Mouse (Mus musculus) stomach, embryonic 16.5 days (tissue): Measurements from ENCODE around the gene Samd10. TPM values are rescaled to one million over a fixed set of nuclear protein-coding genes. Genes with fewer than 3 reads are reported as not detected.

Source experiments
- ATAC-seq: fragments of 200-750 bp; cut with Nextera tagmentation; 2 replicates; pipeline ENCODE4 v1.8.0; 2017; ENCODE audit warnings: moderate number of reproducible peaks, moderate TSS enrichment; ENCODE audit not compliant: insufficient read depth, low FRiP score
- H3K27ac ChIP-seq: fragments of 300-500 bp; sonication (generic); 2 replicates; pipeline ENCODE4 v1.5.1; 2014; ENCODE audit warnings: low read length
- H3K27me3 ChIP-seq: fragments of 300-500 bp; sonication (generic); 2 replicates; pipeline ENCODE4 v1.6.1; 2014; ENCODE audit warnings: low read length, control low read depth, mixed read lengths; ENCODE audit not compliant: control insufficient read depth, insufficient read depth
- H3K36me3 ChIP-seq: fragments of 300-500 bp; sonication (generic); 2 replicates; pipeline ENCODE4 v1.6.1; 2014; ENCODE audit warnings: low read length; ENCODE audit not compliant: control insufficient read depth, insufficient read depth
- H3K4me1 ChIP-seq: fragments of 300-500 bp; sonication (generic); 2 replicates; pipeline ENCODE4 v1.6.1; 2014; ENCODE audit warnings: low read length, control low read depth, mixed read lengths; ENCODE audit not compliant: control insufficient read depth, insufficient read depth
- H3K4me2 ChIP-seq: fragments of 300-500 bp; sonication (generic); 2 replicates; pipeline ENCODE4 v1.6.1; 2014; ENCODE audit warnings: low read depth, low read length, mixed read lengths
- H3K4me3 ChIP-seq: fragments of 300-500 bp; sonication (generic); replicated peaks from 2 replicates; pipeline ENCODE4 v1.5.1; 2014; ENCODE audit warnings: mild to moderate bottlenecking, low read length
- H3K9ac ChIP-seq: fragments of 300-500 bp; sonication (generic); 2 replicates; pipeline ENCODE4 v1.6.1; 2014; ENCODE audit warnings: low read length
- H3K9me3 ChIP-seq: fragments of 300-500 bp; sonication (generic); replicated peaks from 2 replicates; pipeline ENCODE4 v1.6.1; 2016; ENCODE audit warnings: low read length, control low read depth; ENCODE audit not compliant: control insufficient read depth
- WGBS: fragments of 180-500 bp; shearing (Covaris S2); extraction: QIAGEN DNeasy Blood & Tissue Kit; methylation state at CpG from one replicate; pipeline ENCODE4 v1.1.7; 2014; 5-methylcytosine and 5-hydroxymethylcytosine counted together
- polyA plus RNA-seq: library from polyadenylated mRNA; unstranded; fragments of >200 nt; fragmentation: Nextera tagmentation; extraction: Ambion mirVana; gene quantifications from 2 replicates; pipeline ENCODE4 v1.2.1, GENCODE M21; 2015

The Samd10 gene
- polyA plus RNA-seq, 1 experiment from 2014 or later, result 25.7 TPM

GRCm38 (mm10) chr2:181588229-181588780 is 10.7 kb downstream of the Samd10 start:
- WGBS, result 90% methylated on average over 11 of the region's 11 CpGs
- Histone ChIP-seq H3K27me3 (no peaks in the 10 kb centered on the region), H3K9me3 (no peaks in the 10 kb centered on the region), H3K27ac (no peak overlapping the region), H3K4me2 (no peak overlapping the region), H3K4me1 (peaks cover 13% of the 10 kb centered on the region), H3K9ac (no peak overlapping the region), H3K4me3 (no peak overlapping the region), H3K36me3 (peaks cover 25% of the 10 kb centered on the region)
- no peak for ATAC-seq

GRCm38 (mm10) chr2:181587796-181588195 is 11.2 kb downstream of the Samd10 start:
- Histone ChIP-seq H3K4me1 (peaks cover 9% of the 10 kb centered on the region), H3K9me3 (no peaks in the 10 kb centered on the region), H3K9ac (no peak overlapping the region), H3K36me3 (peaks cover 25% of the 10 kb centered on the region), H3K4me3 (no peak overlapping the region), H3K27ac (no peak overlapping the region), H3K27me3 (no peaks in the 10 kb centered on the region), H3K4me2 (no peak overlapping the region)
- 77% methylated on average over 6 of the region's 6 CpGs for WGBS
- ATAC-seq, result no peak

- Histone ChIP-seq H3K36me3 (peaks cover 25% of the 10 kb centered on the region), H3K27me3 (no peaks in the 10 kb centered on the region), H3K4me3 (no peak overlapping the region), H3K9ac (no peak overlapping the region), H3K4me1 (peaks cover 7% of the 10 kb centered on the region), H3K9me3 (no peaks in the 10 kb centered on the region), H3K27ac (no peak overlapping the region), H3K4me2 (no peak overlapping the region)
- 86% methylated on average over 3 of the region's 3 CpGs for WGBS
- no peak for ATAC-seq
These were observed 12.9 kb downstream of the Samd10 start for GRCm38 (mm10) chr2:181586124-181586523.

- H3K4me3 ChIP-seq, result no peak overlapping the region
- ATAC-seq, result no peak
- H3K4me1 ChIP-seq, result peaks cover 6% of the 10 kb centered on the region
- H3K9ac ChIP-seq, result no peak overlapping the region
- WGBS, result 92% methylated on average over 5 of the region's 5 CpGs
- no peak overlapping the region for H3K4me2 ChIP-seq
- H3K27me3 ChIP-seq, result no peaks in the 10 kb centered on the region
- peaks cover 25% of the 10 kb centered on the region for H3K36me3 ChIP-seq
- H3K27ac ChIP-seq, result no peak overlapping the region
- H3K9me3 ChIP-seq, result no peaks in the 10 kb centered on the region
These were observed 13.5 kb downstream of the Samd10 start for GRCm38 (mm10) chr2:181585506-181585905.

DNA sequence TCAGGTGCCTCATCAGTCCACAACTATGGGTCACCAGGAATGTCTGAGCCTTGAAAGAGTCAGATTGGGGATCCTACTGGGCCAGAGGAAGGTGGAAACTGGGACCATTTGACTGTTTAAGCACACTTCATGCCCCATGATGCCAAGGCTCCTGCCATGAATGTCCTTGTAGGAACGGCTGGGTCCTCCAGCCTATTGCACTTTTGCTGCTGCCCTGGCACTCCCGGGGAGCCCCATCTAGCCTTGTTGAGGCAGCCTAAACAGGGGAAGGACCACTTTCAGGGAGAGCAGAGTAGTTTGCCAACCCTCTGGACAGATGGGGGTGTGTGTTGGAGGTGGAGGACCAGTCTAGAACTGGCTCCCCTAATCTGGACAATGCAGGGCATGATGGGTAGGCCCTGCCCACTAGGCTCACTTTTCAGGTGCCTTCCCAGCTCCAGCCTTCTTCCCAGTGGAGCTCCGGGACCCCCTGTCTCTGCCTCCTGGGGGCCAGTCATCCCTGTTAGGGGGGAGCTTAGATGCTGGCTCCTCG is 14.5 kb downstream of the Samd10 start, which contains the start of gene Uckl1:
Gene Uckl1, minus strand, starts transcription at position 482 of the 532 bp plus-strand sequence.
- peaks cover 19% of the 10 kb centered on the region for H3K36me3 ChIP-seq
- H3K9me3 ChIP-seq, result no peaks in the 10 kb centered on the region
- H3K9ac ChIP-seq, result no peak within 1 kb of the TSS
- no peak within 1 kb of the TSS for H3K4me3 ChIP-seq
- H3K27me3 ChIP-seq, result no peaks in the 10 kb centered on the region
- H3K4me1 ChIP-seq, result peaks cover 16% of the 10 kb centered on the region
- 91% methylated on average over 4 of the region's 4 CpGs for WGBS
- H3K4me2 ChIP-seq, result no peak within 1 kb of the TSS
- no peak for ATAC-seq
- no peak within 1 kb of the TSS for H3K27ac ChIP-seq

DNA sequence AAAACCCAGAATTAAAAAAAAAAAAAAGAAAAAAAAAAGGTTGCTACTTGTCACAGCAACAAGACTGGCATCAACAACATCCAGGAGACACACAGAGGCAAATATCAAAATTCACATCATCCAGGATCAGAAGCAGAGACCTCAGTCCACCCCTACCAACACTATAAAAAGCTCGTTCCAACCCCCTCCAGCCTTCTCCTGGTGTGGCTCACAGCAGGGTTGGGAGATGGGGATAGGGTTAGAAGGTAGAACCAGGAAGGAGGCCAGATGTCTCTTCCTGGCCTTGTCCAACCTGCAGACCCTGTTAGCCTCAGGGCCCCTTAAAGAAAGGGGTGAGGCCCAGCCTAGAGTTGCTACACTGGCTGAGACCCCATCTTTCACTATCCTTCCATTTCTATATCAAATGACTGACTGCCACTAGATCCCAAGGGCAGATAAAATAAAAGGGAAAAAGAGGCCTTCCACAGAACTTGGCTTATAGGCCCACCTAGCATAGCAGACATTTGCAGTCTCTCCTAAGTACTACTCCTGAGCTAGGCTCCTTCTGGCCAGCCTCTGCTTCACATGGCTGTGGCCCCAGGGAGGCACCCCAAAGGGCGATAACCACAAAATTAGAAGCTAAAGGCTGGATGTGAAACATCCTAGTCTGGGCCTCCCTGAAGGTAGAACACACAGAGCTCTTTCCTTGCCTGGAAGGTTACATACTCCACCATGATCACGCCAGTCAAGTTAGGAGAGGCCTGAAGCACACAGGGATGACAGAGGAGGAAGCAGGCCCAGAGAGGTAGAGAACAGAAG is 15.4 kb downstream of the Samd10 start:
- peaks cover 19% of the 10 kb centered on the region for H3K36me3 ChIP-seq
- no peak overlapping the region for H3K4me2 ChIP-seq
- H3K9ac ChIP-seq, result no peak overlapping the region
- no peak for ATAC-seq
- H3K4me1 ChIP-seq, result peaks cover 24% of the 10 kb centered on the region
- H3K9me3 ChIP-seq, result no peaks in the 10 kb centered on the region
- H3K27me3 ChIP-seq, result no peaks in the 10 kb centered on the region
- H3K27ac ChIP-seq, result no peak overlapping the region
- H3K4me3 ChIP-seq, result no peak overlapping the region
- WGBS, result 85% methylated on average over 3 of the region's 3 CpGs

- Histone ChIP-seq H3K36me3 (peaks cover 19% of the 10 kb centered on the region), H3K27me3 (no peaks in the 10 kb centered on the region), H3K4me2 (no peak overlapping the region), H3K4me1 (peaks cover 31% of the 10 kb centered on the region), H3K9ac (no peak overlapping the region), H3K9me3 (no peaks in the 10 kb centered on the region), H3K4me3 (no peak overlapping the region), H3K27ac (no peak overlapping the region)
- 76% methylated on average over 1 of the region's 1 CpGs for WGBS
- ATAC-seq, result no peak
These were observed 16.1 kb downstream of the Samd10 start for GRCm38 (mm10) chr2:181582939-181583338.

GRCm38 (mm10) chr2:181582358-181582757 is 16.7 kb downstream of the Samd10 start:
- Histone ChIP-seq H3K27me3 (no peaks in the 10 kb centered on the region), H3K4me2 (peak overlapping the region; percentile 97), H3K9ac (peak overlapping the region; percentile 96; the same call in 1 of the 2 replicates), H3K27ac (peak overlapping the region; percentile 98; the same call in 1 of the 2 replicates), H3K4me1 (peaks cover 34% of the 10 kb centered on the region), H3K36me3 (peaks cover 19% of the 10 kb centered on the region), H3K9me3 (no peaks in the 10 kb centered on the region), H3K4me3 (no peak overlapping the region)
- no peak for ATAC-seq
- 75% methylated on average over 2 of the region's 2 CpGs for WGBS
